Mouse (Mus musculus) kidney, adult 2 months (tissue): ENCODE data around the gene Polr1a.

ENCODE experiments used
- CTCF ChIP-seq: fragments of 200-500 bp; conservative IDR thresholded peaks from 2 replicates; pipeline ENCODE4 v1.5.1; 2011; ENCODE audit warnings: low read depth, mild to moderate bottlenecking, control low read depth, low read length, moderate library complexity, mixed read lengths; ENCODE audit not compliant: insufficient read depth, insufficient read length
- POLR2A ChIP-seq: fragments of 200-500 bp; IDR thresholded peaks from one replicate; pipeline ENCODE4 v1.6.1; 2011; ENCODE audit warnings: low read depth, low read length, control low read depth

GRCm38 (mm10) chr6:71991190-71991932 lies 82.5 kb downstream of the Polr1a start:
- TF ChIP-seq CTCF (no peak), POLR2A (no peak)
